Mouse (Mus musculus): Measurements from ENCODE around the gene Fgfr2. TPM values are rescaled to one million over a fixed set of nuclear protein-coding genes. Genes with fewer than 3 reads are reported as not detected.
A peak's percentile ranks its signal among the peaks of the same experiment; 100 is the strongest.

Gene Fgfr2
- polyA plus RNA-seq, 1 experiment from 2014 or later: 169 TPM

- H3K4me2 ChIP-seq (replicated peaks; ENCODE audit: low read depth, low read length): no peak overlapping the region
- no peaks in the 10 kb centered on the region for H3K9me3 ChIP-seq (ENCODE audit: control insufficient read depth, low read depth, low read length)
- H3K4me3 ChIP-seq (ENCODE audit: low read depth, low read length): no peak overlapping the region
- no peak for ATAC-seq (ENCODE audit: insufficient number of reproducible peaks, insufficient read depth, low FRiP score, low read depth)
- H3K27me3 ChIP-seq (ENCODE audit: control insufficient read depth, insufficient read depth, low read length): no peaks in the 10 kb centered on the region
- no peak overlapping the region for H3K9ac ChIP-seq (replicated peaks; ENCODE audit: low read depth, low read length)
- WGBS: 40% methylated on average over 15 of the region's 15 CpGs
- peaks cover 33% of the 10 kb centered on the region for H3K36me3 ChIP-seq (ENCODE audit: control insufficient read depth, insufficient read depth, low read length)
- 0 out of 2 replicates have a peak, but pooled peaks cover 5% of the 10 kb centered on the region for H3K4me1 ChIP-seq (ENCODE audit: control insufficient read depth, insufficient read depth, low read length)
- H3K27ac ChIP-seq (ENCODE audit: low read length): no peak overlapping the region
Measured at GRCm38 (mm10) chr7:130190329-130190975, 2932.7 kb downstream of the Fgfr2 start.

GRCm38 (mm10) chr7:130189901-130190300, 2933.2 kb downstream of the Fgfr2 start:
- Histone ChIP-seq H3K27ac (ENCODE audit: low read length) (no peak overlapping the region), H3K4me2 (replicated peaks; ENCODE audit: low read depth, low read length) (no peak overlapping the region), H3K4me3 (ENCODE audit: low read depth, low read length) (no peak overlapping the region), H3K36me3 (ENCODE audit: control insufficient read depth, insufficient read depth, low read length) (peaks cover 38% of the 10 kb centered on the region), H3K9ac (replicated peaks; ENCODE audit: low read depth, low read length) (no peak overlapping the region), H3K27me3 (ENCODE audit: control insufficient read depth, insufficient read depth, low read length) (no peaks in the 10 kb centered on the region), H3K9me3 (ENCODE audit: control insufficient read depth, low read depth, low read length) (no peaks in the 10 kb centered on the region), H3K4me1 (ENCODE audit: control insufficient read depth, insufficient read depth, low read length) (0 out of 2 replicates have a peak, but pooled peaks cover 5% of the 10 kb centered on the region)
- WGBS: 76% methylated on average over 4 of the region's 4 CpGs
- ATAC-seq (ENCODE audit: insufficient number of reproducible peaks, insufficient read depth, low FRiP score, low read depth): no peak

GRCm38 (mm10) chr7:130188108-130188507, 2935.0 kb downstream of the Fgfr2 start:
- 89% methylated on average over 2 of the region's 2 CpGs for WGBS
- Histone ChIP-seq H3K27ac (ENCODE audit: low read length) (no peak overlapping the region), H3K9me3 (ENCODE audit: control insufficient read depth, low read depth, low read length) (no peaks in the 10 kb centered on the region), H3K4me1 (ENCODE audit: control insufficient read depth, insufficient read depth, low read length) (0 out of 2 replicates have a peak, but pooled peaks cover 5% of the 10 kb centered on the region), H3K36me3 (ENCODE audit: control insufficient read depth, insufficient read depth, low read length) (peaks cover 45% of the 10 kb centered on the region), H3K4me2 (replicated peaks; ENCODE audit: low read depth, low read length) (no peak overlapping the region), H3K4me3 (ENCODE audit: low read depth, low read length) (no peak overlapping the region), H3K27me3 (ENCODE audit: control insufficient read depth, insufficient read depth, low read length) (no peaks in the 10 kb centered on the region), H3K9ac (replicated peaks; ENCODE audit: low read depth, low read length) (no peak overlapping the region)
- ATAC-seq (ENCODE audit: insufficient number of reproducible peaks, insufficient read depth, low FRiP score, low read depth): no peak

GRCm38 (mm10) chr7:130184864-130185263, 2938.3 kb downstream of the Fgfr2 start:
- Histone ChIP-seq H3K27ac (ENCODE audit: low read length) (no peak overlapping the region), H3K36me3 (ENCODE audit: control insufficient read depth, insufficient read depth, low read length) (peaks cover 48% of the 10 kb centered on the region), H3K4me3 (ENCODE audit: low read depth, low read length) (no peak overlapping the region)

GRCm38 (mm10) chr7:130183960-130184359, 2939.2 kb downstream of the Fgfr2 start:
- H3K27ac ChIP-seq (ENCODE audit: low read length): no peak overlapping the region
- WGBS: 62% methylated on average over 5 of the region's 5 CpGs

More at GRCm38 (mm10) chr7:130184864-130185263, 2938.3 kb downstream of the Fgfr2 start:
- Histone ChIP-seq H3K27me3 (ENCODE audit: control insufficient read depth, insufficient read depth, low read length) (no peaks in the 10 kb centered on the region), H3K4me1 (ENCODE audit: control insufficient read depth, insufficient read depth, low read length) (peaks cover 6% of the 10 kb centered on the region; the same call in 1 of the 2 replicates), H3K9ac (replicated peaks; ENCODE audit: low read depth, low read length) (no peak overlapping the region), H3K9me3 (ENCODE audit: control insufficient read depth, low read depth, low read length) (no peaks in the 10 kb centered on the region), H3K4me2 (replicated peaks; ENCODE audit: low read depth, low read length) (no peak overlapping the region)
- WGBS: 74% methylated on average over 5 of the region's 5 CpGs
- no peak for ATAC-seq (ENCODE audit: insufficient number of reproducible peaks, insufficient read depth, low FRiP score, low read depth)

GRCm38 (mm10) chr7:130182551-130182950, 2940.6 kb downstream of the Fgfr2 start:
- H3K27me3 ChIP-seq (ENCODE audit: control insufficient read depth, insufficient read depth, low read length): no peaks in the 10 kb centered on the region
- no peak overlapping the region for H3K9ac ChIP-seq (replicated peaks; ENCODE audit: low read depth, low read length)
- 19% methylated on average over 18 of the region's 18 CpGs for WGBS
- no peaks in the 10 kb centered on the region for H3K9me3 ChIP-seq (ENCODE audit: control insufficient read depth, low read depth, low read length)
- H3K4me3 ChIP-seq (ENCODE audit: low read depth, low read length): no peak overlapping the region
- no peak for ATAC-seq (ENCODE audit: insufficient number of reproducible peaks, insufficient read depth, low FRiP score, low read depth)
- peaks cover 6% of the 10 kb centered on the region; the same call in 1 of the 2 replicates for H3K4me1 ChIP-seq (ENCODE audit: control insufficient read depth, insufficient read depth, low read length)
- H3K4me2 ChIP-seq (replicated peaks; ENCODE audit: low read depth, low read length): no peak overlapping the region
- H3K36me3 ChIP-seq (ENCODE audit: control insufficient read depth, insufficient read depth, low read length): peaks cover 61% of the 10 kb centered on the region
- peak overlapping the region; percentile 59; the same call in 1 of the 2 replicates for H3K27ac ChIP-seq (ENCODE audit: low read length)

More at GRCm38 (mm10) chr7:130183960-130184359, 2939.2 kb downstream of the Fgfr2 start:
- peaks cover 48% of the 10 kb centered on the region for H3K36me3 ChIP-seq (ENCODE audit: control insufficient read depth, insufficient read depth, low read length)
- H3K4me1 ChIP-seq (ENCODE audit: control insufficient read depth, insufficient read depth, low read length): peaks cover 6% of the 10 kb centered on the region; the same call in 1 of the 2 replicates
- H3K9ac ChIP-seq (replicated peaks; ENCODE audit: low read depth, low read length): no peak overlapping the region
- no peaks in the 10 kb centered on the region for H3K27me3 ChIP-seq (ENCODE audit: control insufficient read depth, insufficient read depth, low read length)
- H3K4me2 ChIP-seq (replicated peaks; ENCODE audit: low read depth, low read length): no peak overlapping the region
- H3K9me3 ChIP-seq (ENCODE audit: control insufficient read depth, low read depth, low read length): no peaks in the 10 kb centered on the region
- H3K4me3 ChIP-seq (ENCODE audit: low read depth, low read length): no peak overlapping the region
- ATAC-seq (ENCODE audit: insufficient number of reproducible peaks, insufficient read depth, low FRiP score, low read depth): no peak

GRCm38 (mm10) chr7:130178991-130179390, 2944.2 kb downstream of the Fgfr2 start:
- Histone ChIP-seq H3K4me2 (replicated peaks; ENCODE audit: low read depth, low read length) (no peak overlapping the region), H3K27ac (ENCODE audit: low read length) (no peak overlapping the region), H3K4me1 (ENCODE audit: control insufficient read depth, insufficient read depth, low read length) (peaks cover 23% of the 10 kb centered on the region), H3K36me3 (ENCODE audit: control insufficient read depth, insufficient read depth, low read length) (peaks cover 50% of the 10 kb centered on the region), H3K27me3 (ENCODE audit: control insufficient read depth, insufficient read depth, low read length) (no peaks in the 10 kb centered on the region), H3K4me3 (ENCODE audit: low read depth, low read length) (no peak overlapping the region), H3K9me3 (ENCODE audit: control insufficient read depth, low read depth, low read length) (no peaks in the 10 kb centered on the region), H3K9ac (replicated peaks; ENCODE audit: low read depth, low read length) (no peak overlapping the region)
- no peak for ATAC-seq (ENCODE audit: insufficient number of reproducible peaks, insufficient read depth, low FRiP score, low read depth)
- WGBS: 60% methylated on average over 3 of the region's 3 CpGs

- WGBS: 74% methylated on average over 5 of the region's 5 CpGs
- no peak overlapping the region for H3K27ac ChIP-seq (ENCODE audit: low read length)
Measured at GRCm38 (mm10) chr7:130177009-130177408, 2946.1 kb downstream of the Fgfr2 start.

More at GRCm38 (mm10) chr7:130177009-130177408, 2946.1 kb downstream of the Fgfr2 start:
- no peaks in the 10 kb centered on the region for H3K9me3 ChIP-seq (ENCODE audit: control insufficient read depth, low read depth, low read length)
- no peak for ATAC-seq (ENCODE audit: insufficient number of reproducible peaks, insufficient read depth, low FRiP score, low read depth)
- H3K4me2 ChIP-seq (replicated peaks; ENCODE audit: low read depth, low read length): no peak overlapping the region
- H3K36me3 ChIP-seq (ENCODE audit: control insufficient read depth, insufficient read depth, low read length): peaks cover 52% of the 10 kb centered on the region
- peaks cover 20% of the 10 kb centered on the region for H3K4me1 ChIP-seq (ENCODE audit: control insufficient read depth, insufficient read depth, low read length)
- H3K4me3 ChIP-seq (ENCODE audit: low read depth, low read length): no peak overlapping the region
- no peaks in the 10 kb centered on the region for H3K27me3 ChIP-seq (ENCODE audit: control insufficient read depth, insufficient read depth, low read length)
- no peak overlapping the region for H3K9ac ChIP-seq (replicated peaks; ENCODE audit: low read depth, low read length)

Data from stomach, embryonic 14.5 days (tissue).